Mouse (Mus musculus): ENCODE measurements around the gene Kpna7.
"Not testable (repeated sequence)": the region's sequence is repeated elsewhere in the genome, so short reads cannot be mapped to it uniquely, and the experiment has no call there.

DNA sequence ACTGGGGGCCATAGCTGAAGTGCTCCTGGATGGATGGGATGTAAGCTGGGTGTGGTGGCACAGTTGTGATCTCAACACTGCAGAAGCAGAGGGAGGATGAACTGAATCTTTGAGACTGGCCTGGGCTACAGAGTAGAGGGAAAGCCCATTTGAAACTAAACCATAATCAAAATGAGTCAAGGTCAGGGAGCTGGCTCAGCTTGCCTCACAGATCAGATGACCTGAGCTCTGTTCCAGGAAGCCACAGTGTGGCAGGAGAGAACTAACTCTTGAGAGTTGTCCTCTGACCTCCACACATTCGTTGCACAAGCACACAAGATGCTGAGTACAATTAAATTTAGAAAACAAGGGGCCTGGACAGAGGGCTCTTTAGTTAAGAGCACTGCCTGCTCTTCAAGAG lies 63.6 kb downstream of the Kpna7 start:
- TF ChIP-seq EP300 (optimal IDR thresholded peaks at IDR 0.05); CTCF (IDR thresholded peaks at IDR 0.05; ENCODE audit: low read depth): not testable (repeated sequence)
